Mouse (Mus musculus) bone marrow macrophage, adult 2 months (primary cell): ENCODE data around the gene Ctc1.

ENCODE experiments used
- CTCF ChIP-seq: IDR thresholded peaks from 2 replicates; pipeline ENCODE4 v1.5.1; 2012; ENCODE audit warnings: low read depth, mild to moderate bottlenecking, low read length, moderate library complexity
- POLR2A ChIP-seq: IDR thresholded peaks from 2 replicates; pipeline ENCODE4 v1.6.1; 2012; ENCODE audit warnings: mild to moderate bottlenecking, low read depth, low read length, borderline replicate concordance

GRCm38 (mm10) chr11:69035411-69035810 lies 19.7 kb downstream of the Ctc1 start:
- TF ChIP-seq CTCF (no peak), POLR2A (no peak)
